Mouse (Mus musculus) testis, postnatal 10 days (tissue): ENCODE measurements around the gene Magea3.
"Not testable (repeated sequence)": the region's sequence is repeated elsewhere in the genome, so short reads cannot be mapped to it uniquely, and the experiment has no call there.

Experiments used
- DNase-seq: peaks from one replicate; pipeline ENCODE4 v3.0.0; 2021; ENCODE audit warnings: low spot score

Gene Magea3

GRCm38 (mm10) chrX:154949405-154949804 lies at the start of gene Magea3:
Gene Magea3, minus strand, starts transcription at chrX:154949505.
- DNase-seq, result not testable (repeated sequence)

GRCm38 (mm10) chrX:154995750-154996149 lies 46.4 kb upstream of the Magea3 start, which contains the start of gene Magea8:
Gene Magea8, minus strand, starts transcription at chrX:154995850.
- DNase-seq, result not testable (repeated sequence)

- not testable (repeated sequence) for DNase-seq
Observed at GRCm38 (mm10) chrX:154935887-154936286, 13.4 kb downstream of the Magea3 start, which contains the start of gene Magea6. Gene Magea6, minus strand, starts transcription at chrX:154935987.
